Mouse (Mus musculus) E14TG2a.4 (cell line): ENCODE measurements at regions not wholly inside any gene's neighbourhood (a gene's known extent, or its start where the extent isn't known, plus 50 kb on each side); places are given as distances from the start of the nearest gene placed in this dataset.

Experiments
- H3K27me3 ChIP-seq: 2 replicates; pipeline ENCODE4 v1.6.1; 2014; ENCODE audit warnings: low read length, control low read depth; ENCODE audit not compliant: insufficient read depth
- H3K36me3 ChIP-seq: 2 replicates; pipeline ENCODE4 v1.6.1; 2014; ENCODE audit warnings: low read length, control low read depth; ENCODE audit not compliant: insufficient read depth
- H3K4me1 ChIP-seq: replicated peaks from 2 replicates; pipeline ENCODE4 v1.6.1; 2014; ENCODE audit warnings: low read depth, low read length, control low read depth
- H3K4me3 ChIP-seq: replicated peaks from 2 replicates; pipeline ENCODE4 v1.5.1; 2014; ENCODE audit warnings: mild to moderate bottlenecking, low read length
- H3K9me3 ChIP-seq: 2 replicates; pipeline ENCODE4 v1.6.1; 2014; ENCODE audit warnings: low read length, control low read depth
- CTCF ChIP-seq: conservative IDR thresholded peaks from 2 replicates; pipeline ENCODE4 v1.5.1; 2014; ENCODE audit warnings: low read length
- NANOG ChIP-seq: IDR thresholded peaks from 2 replicates; pipeline ENCODE4 v1.6.1; 2014; ENCODE audit warnings: borderline replicate concordance, low read length, mixed read lengths
- POU5F1 ChIP-seq: IDR thresholded peaks from 2 replicates; pipeline ENCODE4 v1.6.1; 2014; ENCODE audit warnings: low read length, borderline replicate concordance

DNA sequence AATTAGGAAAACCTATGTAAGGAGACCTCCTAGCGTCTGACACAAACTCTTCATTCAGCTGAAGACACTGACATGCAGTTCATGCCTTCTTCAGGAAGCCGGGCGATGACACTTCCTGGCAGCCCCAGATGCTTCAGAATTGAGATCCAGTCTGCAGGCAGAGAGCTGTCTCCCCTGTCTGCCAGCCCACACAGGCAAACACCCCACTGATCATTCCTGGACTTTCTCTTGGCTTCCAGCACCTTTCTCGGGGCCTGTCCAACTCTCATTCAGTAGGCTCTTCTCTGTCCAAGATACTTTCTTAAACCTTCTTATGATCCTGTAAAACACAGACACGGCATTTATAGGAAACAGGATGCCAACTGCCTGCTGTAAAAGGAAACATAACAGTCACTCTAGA, 50.0 kb upstream of the Adamts16 start:
- Histone ChIP-seq H3K4me3 (no peak overlapping the region), H3K4me1 (no peaks in the 10 kb centered on the region), H3K9me3 (no peaks in the 10 kb centered on the region), H3K36me3 (no peaks in the 10 kb centered on the region), H3K27me3 (no peaks in the 10 kb centered on the region)
- TF ChIP-seq NANOG = no peak
- TF ChIP-seq CTCF = no peak
- no peak for TF ChIP-seq POU5F1
